Mouse (Mus musculus) inflammation-experienced regulatory T-cells, adult 16 weeks (primary cell): Measurements from ENCODE around the gene Uqcrc2. TPM values are rescaled to one million over a fixed set of nuclear protein-coding genes. Genes with fewer than 3 reads are reported as not detected.

Experiments used
- polyA plus RNA-seq: library from polyadenylated mRNA; unstranded; fragments of 100-300 nt; shearing (Covaris generic); gene quantifications from one replicate; pipeline ENCODE4 v1.2.1, GENCODE M21; 2017

Uqcrc2 gene
- polyA plus RNA-seq, result 183 TPM

GRCm38 (mm10) chr7:120634711-120635361 is at the start of gene Uqcrc2:
Uqcrc2 (plus strand) TSS chr7:120635176.

GRCm38 (mm10) chr7:120670153-120670875 is 35.3 kb downstream of the Uqcrc2 start, which contains the start of gene Pdzd9:
Pdzd9 (minus strand) TSS chr7:120670343.

GRCm38 (mm10) chr7:120677001-120677643 is 42.1 kb downstream of the Uqcrc2 start, which contains the start of gene Mosmo:
Mosmo (plus strand) TSS chr7:120677618.

Other genes starting within 250 kb of the Uqcrc2 start
- gene Abca16, start 225.5 kb upstream of the Uqcrc2 start, polyA plus RNA-seq, result not detected
- gene Pdzd9, start 35.2 kb downstream of the Uqcrc2 start, polyA plus RNA-seq, result 0.62 TPM
- 2.8 TPM for gene Mosmo, start 42.4 kb downstream of the Uqcrc2 start, polyA plus RNA-seq
- not detected for gene Vwa3a, start 104.1 kb downstream of the Uqcrc2 start, polyA plus RNA-seq
- not detected for gene Gm5737, start 177.2 kb downstream of the Uqcrc2 start, polyA plus RNA-seq
- gene Eef2k, start 207.7 kb downstream of the Uqcrc2 start, polyA plus RNA-seq, result 15.0 TPM